Mouse (Mus musculus): ENCODE results near the gene Fgr.

The Fgr gene

DNA sequence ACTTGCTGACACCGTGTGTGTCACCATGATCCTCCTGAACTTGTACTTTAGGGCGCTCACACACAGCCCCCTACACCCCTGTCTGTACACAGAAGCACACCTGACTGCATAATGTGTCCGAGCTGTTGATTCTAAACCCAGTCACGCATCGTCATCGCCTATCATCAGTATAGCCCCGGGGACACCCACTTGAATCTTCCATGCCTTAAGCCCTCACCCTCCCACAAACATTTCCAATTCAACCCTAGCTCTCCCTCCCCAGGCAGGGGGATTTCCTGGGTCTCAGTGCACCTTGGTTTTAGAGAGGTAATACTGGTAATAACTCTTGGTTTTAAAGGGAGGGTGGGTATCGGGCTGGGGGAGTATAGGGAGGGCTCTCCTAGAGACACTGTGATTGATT is 709 bp upstream of the Fgr start:
- TF ChIP-seq CTCF (conservative IDR thresholded peaks at IDR 0.05; ENCODE audit: low read length) = no peak
- no peaks in the 10 kb centered on the region for H3K9me3 ChIP-seq (ENCODE audit: low read length)
- no peaks in the 10 kb centered on the region for H3K36me3 ChIP-seq (ENCODE audit: insufficient read depth, low read length)
- peak overlapping the region; percentile 71; the same call in 1 of the 2 replicates for H3K4me3 ChIP-seq (replicated peaks; ENCODE audit: low read length)
- H3K27me3 ChIP-seq (ENCODE audit: insufficient read depth, low read length) = peaks cover 3% of the 10 kb centered on the region
- H3K4me1 ChIP-seq (replicated peaks; ENCODE audit: low read depth, low read length) = peaks cover 96% of the 10 kb centered on the region

- no peaks in the 10 kb centered on the region for H3K9me3 ChIP-seq (ENCODE audit: low read length)
Observed at GRCm38 (mm10) chr4:132974904-132975303, 1.0 kb downstream of the Fgr start.

DNA sequence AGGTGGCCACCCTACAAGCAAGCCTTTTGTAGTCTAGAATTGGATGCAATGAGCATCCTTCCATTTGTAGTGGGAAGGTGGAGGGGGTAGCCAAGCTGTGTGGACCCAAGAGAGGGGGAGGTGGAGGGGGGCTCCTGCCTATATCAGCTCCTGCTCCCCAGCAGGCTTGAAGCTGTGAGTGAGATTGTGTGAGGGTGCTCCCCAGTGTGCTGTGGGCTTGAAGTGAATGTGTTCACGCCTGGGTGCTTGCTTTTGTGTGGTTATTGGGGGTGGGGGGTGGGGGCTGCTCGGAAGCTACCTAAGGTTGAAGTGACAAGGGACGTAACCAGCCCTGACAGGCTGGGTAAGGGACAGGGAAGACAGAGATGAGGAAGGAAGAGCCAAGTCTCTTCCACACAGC is 1.9 kb downstream of the Fgr start:
- TF ChIP-seq NANOG (IDR thresholded peaks at IDR 0.05; ENCODE audit: borderline replicate concordance, low read length) (no peak), CTCF (conservative IDR thresholded peaks at IDR 0.05; ENCODE audit: low read length) (no peak), POU5F1 (IDR thresholded peaks at IDR 0.05; ENCODE audit: borderline replicate concordance, low read length) (no peak)

More at GRCm38 (mm10) chr4:132974904-132975303, 1.0 kb downstream of the Fgr start:
- Histone ChIP-seq H3K4me1 (replicated peaks; ENCODE audit: low read depth, low read length) (peaks cover 96% of the 10 kb centered on the region), H3K36me3 (ENCODE audit: insufficient read depth, low read length) (no peaks in the 10 kb centered on the region), H3K27me3 (ENCODE audit: insufficient read depth, low read length) (peaks cover 3% of the 10 kb centered on the region), H3K4me3 (replicated peaks; ENCODE audit: low read length) (peak overlapping the region; percentile 71)
- TF ChIP-seq CTCF (conservative IDR thresholded peaks at IDR 0.05; ENCODE audit: low read length) (no peak), POU5F1 (IDR thresholded peaks at IDR 0.05; ENCODE audit: borderline replicate concordance, low read length) (no peak), NANOG (IDR thresholded peaks at IDR 0.05; ENCODE audit: borderline replicate concordance, low read length) (no peak)

DNA sequence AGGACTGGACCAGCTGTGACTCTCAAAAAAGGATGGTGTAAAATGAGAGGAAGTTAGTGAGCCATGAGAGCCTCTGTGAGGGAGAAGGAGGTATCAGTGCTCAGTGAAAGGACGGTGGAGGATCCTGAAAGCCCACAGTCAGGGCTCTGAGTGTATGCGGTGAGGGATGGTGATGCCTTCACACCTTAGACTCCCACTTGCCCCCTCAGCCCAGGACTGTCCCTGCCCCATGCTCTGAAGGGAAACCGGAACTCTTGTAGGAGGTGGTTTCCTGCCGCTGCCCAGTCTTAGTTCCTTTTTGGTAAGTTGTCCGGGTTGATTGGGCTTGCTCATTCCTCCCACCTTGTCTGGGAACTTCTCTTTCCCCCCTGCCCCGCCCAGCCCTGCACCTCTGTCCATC is 2.8 kb downstream of the Fgr start:
- peak overlapping the region; percentile 37 for H3K4me3 ChIP-seq (replicated peaks; ENCODE audit: low read length)
- peaks cover 3% of the 10 kb centered on the region for H3K27me3 ChIP-seq (ENCODE audit: insufficient read depth, low read length)
- H3K4me1 ChIP-seq (replicated peaks; ENCODE audit: low read depth, low read length) = peaks cover 97% of the 10 kb centered on the region
- no peak for TF ChIP-seq CTCF (conservative IDR thresholded peaks at IDR 0.05; ENCODE audit: low read length)
- TF ChIP-seq NANOG (IDR thresholded peaks at IDR 0.05; ENCODE audit: borderline replicate concordance, low read length) = no peak
- TF ChIP-seq POU5F1 (IDR thresholded peaks at IDR 0.05; ENCODE audit: borderline replicate concordance, low read length) = no peak
- H3K36me3 ChIP-seq (ENCODE audit: insufficient read depth, low read length) = no peaks in the 10 kb centered on the region
- H3K9me3 ChIP-seq (ENCODE audit: low read length) = no peaks in the 10 kb centered on the region

More for the DNA sequence above, 1.9 kb downstream of the Fgr start:
- H3K27me3 ChIP-seq (ENCODE audit: insufficient read depth, low read length) = peaks cover 3% of the 10 kb centered on the region
- H3K4me3 ChIP-seq (replicated peaks; ENCODE audit: low read length) = peak overlapping the region; percentile 37
- peaks cover 96% of the 10 kb centered on the region for H3K4me1 ChIP-seq (replicated peaks; ENCODE audit: low read depth, low read length)
- H3K9me3 ChIP-seq (ENCODE audit: low read length) = no peaks in the 10 kb centered on the region
- H3K36me3 ChIP-seq (ENCODE audit: insufficient read depth, low read length) = no peaks in the 10 kb centered on the region

GRCm38 (mm10) chr4:132977597-132977996 is 3.7 kb downstream of the Fgr start:
- TF ChIP-seq NANOG (IDR thresholded peaks at IDR 0.05; ENCODE audit: borderline replicate concordance, low read length) = no peak
- no peak for TF ChIP-seq CTCF (conservative IDR thresholded peaks at IDR 0.05; ENCODE audit: low read length)
- TF ChIP-seq POU5F1 (IDR thresholded peaks at IDR 0.05; ENCODE audit: borderline replicate concordance, low read length) = no peak
- peaks cover 97% of the 10 kb centered on the region for H3K4me1 ChIP-seq (replicated peaks; ENCODE audit: low read depth, low read length)

GRCm38 (mm10) chr4:132979186-132979585 is 5.3 kb downstream of the Fgr start:
- H3K27me3 ChIP-seq (ENCODE audit: insufficient read depth, low read length) = peaks cover 3% of the 10 kb centered on the region; the same call in 1 of the 2 replicates
- no peaks in the 10 kb centered on the region for H3K36me3 ChIP-seq (ENCODE audit: insufficient read depth, low read length)
- no peak overlapping the region for H3K4me3 ChIP-seq (replicated peaks; ENCODE audit: low read length)
- peaks cover 97% of the 10 kb centered on the region for H3K4me1 ChIP-seq (replicated peaks; ENCODE audit: low read depth, low read length)
- TF ChIP-seq NANOG (IDR thresholded peaks at IDR 0.05; ENCODE audit: borderline replicate concordance, low read length) (no peak), CTCF (conservative IDR thresholded peaks at IDR 0.05; ENCODE audit: low read length) (no peak), POU5F1 (IDR thresholded peaks at IDR 0.05; ENCODE audit: borderline replicate concordance, low read length) (no peak)
- H3K9me3 ChIP-seq (ENCODE audit: low read length) = no peaks in the 10 kb centered on the region

More at GRCm38 (mm10) chr4:132977597-132977996, 3.7 kb downstream of the Fgr start:
- Histone ChIP-seq H3K36me3 (ENCODE audit: insufficient read depth, low read length) (no peaks in the 10 kb centered on the region), H3K4me3 (replicated peaks; ENCODE audit: low read length) (peak overlapping the region; percentile 37), H3K9me3 (ENCODE audit: low read length) (no peaks in the 10 kb centered on the region), H3K27me3 (ENCODE audit: insufficient read depth, low read length) (peaks cover 3% of the 10 kb centered on the region)

DNA sequence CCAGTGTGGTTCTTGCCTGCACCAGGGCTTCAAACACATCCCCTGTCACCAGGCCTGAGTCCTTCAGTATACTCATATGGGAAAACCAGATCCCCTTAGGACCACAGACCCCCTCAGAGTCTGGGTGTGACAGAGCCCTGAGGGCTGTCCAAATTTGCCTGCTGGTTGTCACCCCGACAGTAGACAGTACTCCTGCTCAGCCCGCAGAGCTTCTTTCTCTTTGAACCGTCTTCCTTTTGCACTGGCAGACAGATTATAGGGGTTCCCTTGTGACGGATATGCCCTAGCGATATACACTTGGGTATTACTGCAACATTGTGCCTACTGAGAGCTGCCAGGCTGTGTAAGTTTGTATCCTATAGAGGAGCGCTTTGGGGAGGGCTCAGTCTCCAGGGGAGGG is 7.7 kb downstream of the Fgr start:
- peaks cover under 1% of the 10 kb centered on the region; the same call in 1 of the 2 replicates for H3K27me3 ChIP-seq (ENCODE audit: insufficient read depth, low read length)

DNA sequence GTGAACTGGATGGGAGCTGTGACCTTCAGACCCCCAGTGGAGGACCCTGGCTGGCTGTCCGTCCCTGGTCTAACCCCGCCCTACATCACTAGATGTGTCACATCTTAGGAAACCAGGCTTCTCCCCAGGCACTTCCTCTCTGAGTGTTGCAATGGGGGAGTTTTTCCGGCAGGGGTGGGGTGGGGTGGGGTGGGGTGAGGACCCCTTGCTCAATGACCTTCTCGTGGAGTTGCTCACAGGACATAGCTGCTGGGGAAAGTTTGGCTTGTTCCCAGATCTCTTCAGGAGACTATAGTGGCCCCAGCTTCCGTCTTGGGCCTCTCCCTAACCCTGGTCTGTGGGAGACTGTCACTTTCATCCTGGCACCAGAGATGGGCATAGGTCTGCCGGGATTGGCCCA is 9.1 kb downstream of the Fgr start:
- peaks cover 3% of the 10 kb centered on the region; the same call in 1 of the 2 replicates for H3K27me3 ChIP-seq (ENCODE audit: insufficient read depth, low read length)
- peaks cover 94% of the 10 kb centered on the region for H3K4me1 ChIP-seq (replicated peaks; ENCODE audit: low read depth, low read length)
- no peaks in the 10 kb centered on the region for H3K9me3 ChIP-seq (ENCODE audit: low read length)
- peak overlapping the region; percentile 41; the same call in 1 of the 2 replicates for H3K4me3 ChIP-seq (replicated peaks; ENCODE audit: low read length)
- TF ChIP-seq NANOG (IDR thresholded peaks at IDR 0.05; ENCODE audit: borderline replicate concordance, low read length) (no peak), POU5F1 (IDR thresholded peaks at IDR 0.05; ENCODE audit: borderline replicate concordance, low read length) (no peak), CTCF (conservative IDR thresholded peaks at IDR 0.05; ENCODE audit: low read length) (no peak)
- H3K36me3 ChIP-seq (ENCODE audit: insufficient read depth, low read length) = no peaks in the 10 kb centered on the region

More for the DNA sequence above, 7.7 kb downstream of the Fgr start:
- Histone ChIP-seq H3K36me3 (ENCODE audit: insufficient read depth, low read length) (no peaks in the 10 kb centered on the region), H3K9me3 (ENCODE audit: low read length) (no peaks in the 10 kb centered on the region), H3K4me1 (replicated peaks; ENCODE audit: low read depth, low read length) (peaks cover 95% of the 10 kb centered on the region), H3K4me3 (replicated peaks; ENCODE audit: low read length) (no peak overlapping the region)
- TF ChIP-seq NANOG (IDR thresholded peaks at IDR 0.05; ENCODE audit: borderline replicate concordance, low read length) (no peak), POU5F1 (IDR thresholded peaks at IDR 0.05; ENCODE audit: borderline replicate concordance, low read length) (no peak), CTCF (conservative IDR thresholded peaks at IDR 0.05; ENCODE audit: low read length) (no peak)

Data from E14TG2a.4 (cell line).